Mouse (Mus musculus) cortical plate, adult 2 months (tissue): ENCODE results near the gene Maf.

ENCODE experiments used
- CTCF ChIP-seq: fragments of 200-500 bp; IDR thresholded peaks from 2 replicates; pipeline ENCODE4 v1.5.1; 2011; ENCODE audit warnings: mild to moderate bottlenecking, control low read depth, low read length; ENCODE audit not compliant: insufficient read depth; ENCODE audit errors: extremely low read depth
- POLR2A ChIP-seq: fragments of 200-500 bp; IDR thresholded peaks from 2 replicates; pipeline ENCODE4 v1.6.1; 2011; ENCODE audit warnings: mild to moderate bottlenecking, low read length, control low read depth; ENCODE audit not compliant: insufficient read depth; ENCODE audit errors: extremely low read depth

DNA sequence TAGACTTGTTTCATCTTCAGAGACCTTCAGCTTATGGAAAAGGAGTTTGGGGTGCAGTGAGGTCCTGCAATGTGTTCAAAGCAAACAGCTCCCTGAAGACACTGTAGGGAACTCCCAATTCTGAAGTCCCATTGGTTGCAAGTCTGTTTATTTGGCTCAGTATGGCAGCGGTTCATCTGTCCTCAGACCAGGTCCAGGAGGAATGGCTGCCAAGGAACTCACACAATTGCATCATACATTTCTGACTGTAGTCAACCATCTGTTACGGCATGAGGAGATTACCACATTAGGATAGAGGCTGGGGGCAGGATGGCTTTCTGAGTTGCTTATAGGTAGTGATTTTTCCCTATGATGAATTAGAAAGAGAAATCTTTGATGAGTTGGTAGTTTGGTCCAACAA lies 48.4 kb upstream of the Maf start:
- TF ChIP-seq CTCF = no peak
- TF ChIP-seq POLR2A = no peak
